38 mouse cellular contexts compared by ENCODE assay signal in the genomic region with DNA sequence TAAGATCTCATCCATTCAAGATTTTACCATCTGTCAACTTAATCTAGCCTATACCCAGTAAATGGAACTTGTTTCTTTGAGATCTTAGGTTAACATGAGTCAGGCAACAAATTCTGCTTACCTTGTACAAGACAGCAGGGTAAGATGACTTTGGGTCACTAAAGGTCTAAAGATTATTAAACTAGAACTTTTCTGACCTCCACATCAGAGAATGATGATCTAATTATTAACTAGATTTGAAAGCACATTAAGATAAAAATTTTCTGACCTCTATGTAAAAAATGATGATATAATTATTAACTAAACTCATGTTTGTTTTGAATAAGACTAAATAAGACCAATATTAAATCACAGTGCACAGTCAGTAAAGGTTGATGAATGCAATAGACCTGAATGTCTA. TPM values are rescaled to one million over a fixed set of nuclear protein-coding genes. Genes with fewer than 3 reads are reported as not detected.
"Had no signal": no experiment of that assay in that cellular context is flagged by ENCODE, and none has a peak within 500 bp of the region (broad histone marks: within the 10 kb centered on the region; RNA-seq: fewer than 3 reads in every experiment).

No protein-coding gene starts in this region.

- H3K9me3 ChIP-seq: embryonic facial prominence, embryonic 12.5 days; embryonic facial prominence, embryonic 13.5 days; embryonic facial prominence, embryonic 15.5 days; forebrain, embryonic 13.5 days had no signal

- H3K36me3 ChIP-seq: embryonic facial prominence, embryonic 10.5 days; embryonic facial prominence, embryonic 12.5 days; embryonic facial prominence, embryonic 13.5 days; embryonic facial prominence, embryonic 15.5 days; forebrain, embryonic 10.5 days; forebrain, embryonic 12.5 days; forebrain, embryonic 15.5 days had no signal

- H3K4me3 ChIP-seq: embryonic facial prominence, embryonic 10.5 days; embryonic facial prominence, embryonic 12.5 days; embryonic facial prominence, embryonic 13.5 days; embryonic facial prominence, embryonic 15.5 days; erythroblast, embryonic 14.5 days; forebrain, embryonic 10.5 days; forebrain, embryonic 12.5 days; forebrain, embryonic 13.5 days; forebrain, embryonic 15.5 days; gastrocnemius, adult 2 months; heart, adult 2 months had no signal

- H3K4me2 ChIP-seq: embryonic facial prominence, embryonic 12.5 days; embryonic facial prominence, embryonic 13.5 days; embryonic facial prominence, embryonic 15.5 days; forebrain, embryonic 12.5 days; forebrain, embryonic 13.5 days; forebrain, embryonic 15.5 days had no signal

- ATAC-seq: forebrain, embryonic 13.5 days; forebrain, embryonic 14.5 days; forebrain, embryonic 15.5 days; forebrain, embryonic 16.5 days; forebrain, postnatal 0 days had no signal

- H3K27me3 ChIP-seq: embryonic facial prominence, embryonic 12.5 days; embryonic facial prominence, embryonic 13.5 days; embryonic facial prominence, embryonic 15.5 days; forebrain, embryonic 12.5 days; forebrain, embryonic 13.5 days; forebrain, embryonic 15.5 days had no signal

- H3K27ac ChIP-seq: embryonic facial prominence, embryonic 10.5 days; embryonic facial prominence, embryonic 12.5 days; embryonic facial prominence, embryonic 13.5 days; embryonic facial prominence, embryonic 15.5 days; forebrain, embryonic 10.5 days; forebrain, embryonic 12.5 days; forebrain, embryonic 13.5 days; forebrain, embryonic 15.5 days; gastrocnemius, adult 2 months; heart, adult 2 months had no signal

- H3K4me1 ChIP-seq: embryonic facial prominence, embryonic 10.5 days; embryonic facial prominence, embryonic 12.5 days; embryonic facial prominence, embryonic 13.5 days; embryonic facial prominence, embryonic 15.5 days; forebrain, embryonic 10.5 days; forebrain, embryonic 12.5 days; forebrain, embryonic 13.5 days; forebrain, embryonic 15.5 days had no signal

- DNase-seq: cerebellum, adult 2 months; cerebellum, adult 8-10 months; cerebellum, adult 9-10 months; cerebellum, adult 9-11 months; cerebellum, postnatal 10 days; cerebellum, postnatal 14 days; cerebellum, postnatal 25 days; cerebellum, postnatal 36 days; embryo, embryonic 11 days; forebrain, postnatal 0 days; gastrocnemius, adult 2 months; gastrocnemius, postnatal 10 days; gastrocnemius, postnatal 14 days; gastrocnemius, postnatal 25 days; gastrocnemius, postnatal 36 days; heart, adult 18-20 months; heart, adult 2 months had no signal

- H3K9ac ChIP-seq: embryonic facial prominence, embryonic 12.5 days; embryonic facial prominence, embryonic 13.5 days; embryonic facial prominence, embryonic 15.5 days; forebrain, embryonic 12.5 days; forebrain, embryonic 13.5 days; forebrain, embryonic 15.5 days; forebrain, postnatal 0 days had no signal

RNA-seq across cellular contexts. Expression of a gene that starts 13.6 kb away (rescaled TPM):
- total RNA-seq: common myeloid progenitor, adult 5-6 weeks; forebrain, postnatal 0 days; gastrocnemius, adult 2 months; gastrocnemius, adult 8-10 months; gastrocnemius, postnatal 10 days; gastrocnemius, postnatal 14 days; gastrocnemius, postnatal 25 days; gastrocnemius, postnatal 36 days; gastrocnemius, postnatal 4 days; granulocyte monocyte progenitor cell, adult 5-6 weeks; heart, adult 18-20 months; heart, adult 2 months had no signal
- polyA plus RNA-seq: cerebellum, adult 2 months; cortical plate, adult 2 months; embryonic facial prominence, embryonic 10.5 days; embryonic facial prominence, embryonic 11.5 days; embryonic facial prominence, embryonic 12.5 days; embryonic facial prominence, embryonic 13.5 days; embryonic facial prominence, embryonic 14.5 days; embryonic facial prominence, embryonic 15.5 days; erythroblast, embryonic 14.5 days; forebrain, embryonic 10.5 days; forebrain, embryonic 11.5 days; forebrain, embryonic 12.5 days; forebrain, embryonic 13.5 days; forebrain, embryonic 14.5 days; forebrain, embryonic 15.5 days; forebrain, embryonic 16.5 days; forebrain, postnatal 0 days; frontal cortex, adult 2 months; gonadal fat pad, adult 2 months; heart, adult 2 months had no signal
